7 mouse cellular contexts compared by ENCODE assay signal in the genomic region with DNA sequence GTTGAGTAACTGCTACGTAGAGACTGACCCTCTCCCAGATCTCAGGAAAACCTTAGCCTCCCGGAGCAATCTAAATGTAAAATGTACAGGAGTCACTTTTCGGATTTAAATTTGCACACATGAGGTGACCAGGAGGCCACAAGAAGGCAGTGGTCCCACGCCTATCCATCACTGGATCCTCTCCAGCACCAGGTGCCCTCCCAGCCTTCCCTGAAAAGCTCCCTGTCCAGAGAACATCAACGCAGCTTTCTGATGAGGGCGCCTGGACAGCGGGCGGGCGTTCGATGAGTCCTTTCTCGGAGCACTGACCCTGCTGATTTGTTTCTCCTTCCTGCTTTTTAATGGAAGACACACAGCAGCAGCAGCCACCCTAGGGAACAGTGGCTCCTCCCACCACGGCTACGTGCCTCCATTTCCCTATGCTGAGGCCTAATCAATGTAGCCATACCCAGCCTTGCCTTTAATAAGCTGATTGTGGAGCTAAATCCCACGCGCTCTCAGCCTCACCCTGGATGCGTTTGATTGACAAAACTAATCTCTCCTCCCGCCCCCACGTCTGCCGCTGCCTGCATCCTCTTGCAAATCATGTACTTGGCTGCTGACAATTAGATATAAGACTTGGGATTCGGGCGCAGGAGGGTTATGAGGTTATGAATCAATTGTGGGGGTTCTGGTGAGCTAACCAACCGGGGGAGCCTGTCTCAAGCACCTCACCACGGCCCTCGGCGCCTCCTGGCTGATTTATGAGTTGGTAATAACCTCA.
DNase-seq lines count a peak whose midpoint lies in the region; ATAC-seq and TF ChIP-seq lines count a peak whose summit lies in the region.

No protein-coding gene starts in this region.

- 56% methylated on average over 25 of the region's 25 CpGs for WGBS in hindbrain, embryonic 13.5 days
- WGBS in midbrain, embryonic 11.5 days = 72% methylated on average over 25 of the region's 25 CpGs
- 86% methylated on average over 25 of the region's 25 CpGs for WGBS in lung, adult 2 months

- no peaks in the 10 kb centered on the region for H3K27me3 ChIP-seq in hindbrain, embryonic 13.5 days
- H3K27me3 ChIP-seq in midbrain, embryonic 11.5 days (ENCODE audit: control insufficient read depth, insufficient read depth, low read length) = no peaks in the 10 kb centered on the region

- H3K36me3 ChIP-seq in hindbrain, embryonic 13.5 days = no peaks in the 10 kb centered on the region
- no peaks in the 10 kb centered on the region for H3K36me3 ChIP-seq in midbrain, embryonic 11.5 days (ENCODE audit: control insufficient read depth, insufficient read depth, low read length)

- ATAC-seq in hindbrain, embryonic 13.5 days (ENCODE audit: low FRiP score) = peak; percentile 69
- ATAC-seq in midbrain, embryonic 11.5 days (ENCODE audit: low FRiP score) = peak; percentile 85

- H3K9ac ChIP-seq in hindbrain, embryonic 13.5 days = 0 out of 2 replicates have a peak overlapping the region, but pooled peaks have one; percentile 2
- H3K9ac ChIP-seq in midbrain, embryonic 11.5 days (ENCODE audit: low read length) = no peak overlapping the region

- H3K9me3 ChIP-seq in hindbrain, embryonic 13.5 days = no peaks in the 10 kb centered on the region
- no peaks in the 10 kb centered on the region for H3K9me3 ChIP-seq in midbrain, embryonic 11.5 days (ENCODE audit: control insufficient read depth, low read length)

- peak; percentile 66 for DNase-seq in left cerebral cortex, adult 11 months (ENCODE audit: low spot score)
- DNase-seq in left cerebral cortex, postnatal 4 days = no peak
- peak; percentile 84 for DNase-seq in midbrain, embryonic 11.5 days (ENCODE audit: low spot score, missing footprints)
- DNase-seq in gastrocnemius, postnatal 14 days = no peak
- no peak for DNase-seq in MN1 (ENCODE audit: low spot score)
- no peak for DNase-seq in lung, adult 2 months

- no peak for TF ChIP-seq POLR2A in lung, adult 2 months (IDR thresholded peaks at IDR 0.05; ENCODE audit: borderline replicate concordance, extremely low read depth, low read depth, low read length)

- peaks cover 34% of the 10 kb centered on the region for H3K4me1 ChIP-seq in hindbrain, embryonic 13.5 days (replicated peaks)
- 0 out of 2 replicates have a peak, but pooled peaks cover 4% of the 10 kb centered on the region for H3K4me1 ChIP-seq in midbrain, embryonic 11.5 days (ENCODE audit: control insufficient read depth, insufficient read depth, low read length)
- H3K4me1 ChIP-seq in lung, adult 2 months (ENCODE audit: control insufficient read depth, insufficient read depth, low read length) = no peaks in the 10 kb centered on the region

- no peak for TF ChIP-seq CTCF in lung, adult 2 months (IDR thresholded peaks at IDR 0.05; ENCODE audit: insufficient read depth, low read length)

- H3K4me3 ChIP-seq in hindbrain, embryonic 13.5 days = no peak overlapping the region
- no peak overlapping the region for H3K4me3 ChIP-seq in midbrain, embryonic 11.5 days (ENCODE audit: low read depth, low read length)
- H3K4me3 ChIP-seq in lung, adult 2 months (replicated peaks; ENCODE audit: extremely low read depth, low read depth, low read length) = no peak overlapping the region

- intact Hi-C loops in left cerebral cortex, postnatal 4 days (cut with DNase I) = no loop called here
- intact Hi-C loops in gastrocnemius, postnatal 14 days (cut with DNase I; ENCODE audit: low total_unique reads) = no loop called here

- H3K4me2 ChIP-seq in hindbrain, embryonic 13.5 days = no peak overlapping the region
- no peak overlapping the region for H3K4me2 ChIP-seq in midbrain, embryonic 11.5 days

- peak overlapping the region; percentile 77 for H3K27ac ChIP-seq in hindbrain, embryonic 13.5 days
- peak overlapping the region; percentile 54; the same call in 1 of the 2 replicates for H3K27ac ChIP-seq in midbrain, embryonic 11.5 days (ENCODE audit: low read depth, low read length)

Comparison
In these comparisons a context has a peak if more than half of its experiments do, and no peak if none do; other contexts are left out.
1. DNase-seq: peak in left cerebral cortex, adult 11 months (single experiment) and midbrain, embryonic 11.5 days (single experiment); none in left cerebral cortex, postnatal 4 days (single experiment), gastrocnemius, postnatal 14 days (single experiment), MN1 (single experiment) and lung, adult 2 months (single experiment).